Mouse (Mus musculus) MEL (cell line): ENCODE data around the gene Lpin1. TPM values are rescaled to one million over a fixed set of nuclear protein-coding genes. Genes with fewer than 3 reads are reported as not detected.

Source experiments
- DNase-seq: peaks from one replicate; pipeline ENCODE4 v3.0.0; 2011; ENCODE audit warnings: low read depth, low spot score
- H3K27ac ChIP-seq: 2 replicates; pipeline ENCODE4 v1.5.1; 2012; ENCODE audit warnings: low read depth, mild to moderate bottlenecking, control low read depth, low read length, moderate library complexity; ENCODE audit not compliant: control insufficient read depth
- H3K27me3 ChIP-seq, 2 experiments: fragments of 150-350 bp in 1 of 2; sonication (generic) in 1 of 2; 2 replicates each; pipeline ENCODE4 v1.6.1; 2012; ENCODE audit warnings: low read length in 2 of 2, mild to moderate bottlenecking in 2 of 2, improper control_type of control experiment in 1 of 2, moderate library complexity in 1 of 2; ENCODE audit not compliant: insufficient read depth in 2 of 2, control insufficient read depth in 1 of 2
- H3K36me3 ChIP-seq, 2 experiments: 2 replicates each; pipeline ENCODE4 v1.6.1; 2012 to 2014; ENCODE audit warnings: low read length in 2 of 2, improper control_type of control experiment in 1 of 2, inconsistent platforms in 1 of 2, mild to moderate bottlenecking in 1 of 2; ENCODE audit not compliant: insufficient read depth in 2 of 2, control insufficient read depth in 1 of 2
- H3K4me1 ChIP-seq, 2 experiments: fragments of 150-350 bp in 1 of 2; sonication (generic) in 1 of 2; 2 replicates each; pipeline ENCODE4 v1.6.1; 2012; ENCODE audit warnings: low read length in 2 of 2, improper control_type of control experiment in 1 of 2, mild to moderate bottlenecking in 1 of 2; ENCODE audit not compliant: insufficient read depth in 2 of 2, control insufficient read depth in 1 of 2
- H3K4me3 ChIP-seq, 2 experiments: fragments of 150-350 bp in 1 of 2; sonication (generic) in 1 of 2; 2 replicates each; pipeline ENCODE4 v1.5.1; 2012; ENCODE audit warnings: low read depth in 2 of 2, low read length in 2 of 2, mild to moderate bottlenecking in 2 of 2, moderate library complexity in 2 of 2, control low read depth in 1 of 2, improper control_type of control experiment in 1 of 2; ENCODE audit not compliant: control insufficient read depth in 1 of 2, insufficient read depth in 1 of 2
- H3K79me2 ChIP-seq: 2 replicates; pipeline ENCODE4 v1.6.1; 2012; ENCODE audit warnings: mild to moderate bottlenecking, low read length, moderate library complexity; ENCODE audit not compliant: control insufficient read depth, poor library complexity, insufficient read depth
- H3K9ac ChIP-seq: 2 replicates; pipeline ENCODE4 v1.6.1; 2012; ENCODE audit warnings: low read depth, mild to moderate bottlenecking, control low read depth, low read length, moderate library complexity; ENCODE audit not compliant: control insufficient read depth, poor library complexity, severe bottlenecking
- H3K9me3 ChIP-seq: fragments of 150-350 bp; sonication (generic); replicated peaks from 2 replicates; pipeline ENCODE4 v1.6.1; 2012; ENCODE audit warnings: mild to moderate bottlenecking, low read length, improper control_type of control experiment, moderate library complexity; ENCODE audit not compliant: insufficient read depth
- BHLHE40 ChIP-seq: IDR thresholded peaks from 2 replicates; pipeline ENCODE4 v1.6.1; 2012; ENCODE audit warnings: low read depth, mild to moderate bottlenecking, inconsistent platforms, low read length, improper control_type of control experiment, borderline replicate concordance
- CHD1 ChIP-seq: IDR thresholded peaks from 2 replicates; pipeline ENCODE4 v1.6.1; 2012; ENCODE audit warnings: low read depth, mild to moderate bottlenecking, inconsistent platforms, low read length, improper control_type of control experiment
- GABPA ChIP-seq: IDR thresholded peaks from 2 replicates; pipeline ENCODE4 v1.6.1; 2012; ENCODE audit warnings: low read depth, mild to moderate bottlenecking, inconsistent platforms, low read length, improper control_type of control experiment, moderate library complexity
- HCFC1 ChIP-seq: IDR thresholded peaks from 2 replicates; pipeline ENCODE4 v1.6.1; 2012; ENCODE audit warnings: low read depth, mild to moderate bottlenecking, inconsistent platforms, low read length, improper control_type of control experiment, moderate library complexity
- JUND ChIP-seq: IDR thresholded peaks from 2 replicates; pipeline ENCODE4 v1.6.1; 2011; ENCODE audit warnings: low read depth, mild to moderate bottlenecking, improper control_type of control experiment, low read length
- MAFK ChIP-seq: IDR thresholded peaks from 2 replicates; pipeline ENCODE4 v1.6.1; 2011; ENCODE audit warnings: low read depth, mild to moderate bottlenecking, low read length, improper control_type of control experiment, borderline replicate concordance
- MEF2A ChIP-seq: IDR thresholded peaks from 2 replicates; pipeline ENCODE4 v1.6.1; 2014; ENCODE audit warnings: low read depth, mild to moderate bottlenecking, inconsistent platforms, low read length, improper control_type of control experiment; ENCODE audit not compliant: poor library complexity, insufficient replicate concordance, severe bottlenecking; ENCODE audit errors: extremely low read depth
- MYB ChIP-seq: IDR thresholded peaks from 2 replicates; pipeline ENCODE4 v1.6.1; 2011; ENCODE audit warnings: mild to moderate bottlenecking, low read depth, low read length, improper control_type of control experiment
- NELFE ChIP-seq: IDR thresholded peaks from 2 replicates; pipeline ENCODE4 v1.6.1; 2011; ENCODE audit warnings: low read depth, low read length, improper control_type of control experiment
- POLR2A ChIP-seq, 2 experiments: IDR thresholded peaks; 2 replicates each; pipeline ENCODE4 v1.6.1; 2011 to 2012; ENCODE audit warnings: low read length in 2 of 2, mild to moderate bottlenecking in 2 of 2, control low read depth in 1 of 2, improper control_type of control experiment in 1 of 2, low read depth in 1 of 2, moderate library complexity in 1 of 2; ENCODE audit not compliant: control insufficient read depth in 1 of 2, insufficient read depth in 1 of 2, poor library complexity in 1 of 2
- RCOR1 ChIP-seq: IDR thresholded peaks from 2 replicates; pipeline ENCODE4 v1.6.1; 2012; ENCODE audit warnings: low read depth, mild to moderate bottlenecking, inconsistent platforms, low read length, improper control_type of control experiment
- SIN3A ChIP-seq: IDR thresholded peaks from 2 replicates; pipeline ENCODE4 v1.6.1; 2012; ENCODE audit warnings: low read length, improper control_type of control experiment, inconsistent platforms
- polyA plus RNA-seq, 2 experiments: library from polyadenylated mRNA; stranded (reverse) in 1 of 2; unstranded in 1 of 2; fragments of >175 nt in 1 of 2; fragments of >200 nt in 1 of 2; gene quantifications; 2 replicates each; pipeline versions ENCODE4 v1.2.1 to v1.2.4; 2012; ENCODE audit warnings: low replicate concordance in 2 of 2, low read depth in 1 of 2; ENCODE audit not compliant: insufficient read length in 2 of 2, insufficient read depth in 1 of 2, missing spikeins in 1 of 2
- total RNA-seq: library from RNA; depleted of rRNA; stranded (reverse); fragments of 300-350 nt; gene quantifications from 2 replicates; pipeline ENCODE4 v1.2.3, GENCODE M21; 2012

The Lpin1 gene
- total and polyA plus RNA-seq, 3 experiments: 1.2 to 3.9 TPM; not detected in 1

DNA sequence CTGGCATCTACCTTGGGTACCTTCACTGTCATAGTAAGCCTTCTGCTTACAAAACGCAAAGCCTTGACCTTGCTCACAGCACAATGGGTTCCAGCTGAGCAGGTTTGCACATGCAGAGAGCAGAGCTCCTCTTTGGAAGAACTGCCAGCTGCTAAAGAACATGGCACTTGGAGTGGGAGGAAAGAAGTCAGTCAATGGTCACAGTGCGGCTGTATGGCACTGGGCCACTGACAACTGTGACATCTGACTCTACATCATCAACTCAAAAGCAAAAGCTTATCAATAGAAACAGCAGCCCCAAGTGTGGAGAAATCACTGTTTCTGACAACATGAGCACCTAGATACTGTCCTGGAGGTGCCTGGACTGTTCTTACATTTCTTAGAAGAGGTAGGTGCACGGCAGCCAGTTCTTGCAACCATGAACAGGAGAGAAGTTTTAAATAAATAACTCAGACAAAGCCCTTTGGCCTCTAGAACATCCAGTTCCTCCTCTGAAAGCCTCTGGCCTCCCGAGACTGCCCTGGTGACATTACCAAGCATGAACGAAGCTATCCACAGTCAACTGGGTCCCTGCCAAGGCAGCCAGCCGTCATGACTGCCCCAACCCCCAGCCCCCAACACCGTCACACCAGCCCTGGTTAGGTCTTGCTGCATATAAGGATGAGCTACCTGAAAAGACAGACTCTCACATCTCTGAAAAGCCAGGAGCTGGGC is 19.5 kb upstream of the Lpin1 start:
- no peaks in the 10 kb centered on the region for H3K27me3 ChIP-seq
- H3K36me3 ChIP-seq: no peaks in the 10 kb centered on the region
- no peak overlapping the region for H3K27ac ChIP-seq
- no peaks in the 10 kb centered on the region for H3K9me3 ChIP-seq
- H3K79me2 ChIP-seq: no peaks in the 10 kb centered on the region
- no peak for DNase-seq
- H3K4me1 ChIP-seq: peaks cover 0 to 6% of the 10 kb centered on the region in 2 experiments; a peak in 1 of 4 replicates
- no peak overlapping the region for H3K9ac ChIP-seq
- TF ChIP-seq CHD1 (no peak), POLR2A (IDR thresholded peaks at IDR 0.05; ENCODE audit: control insufficient read depth in 1 of 2, insufficient read depth in 1 of 2, low read depth in 1 of 2, low read length in 2 of 2, poor library complexity in 1 of 2) (no peak), NELFE (no peak), SIN3A (no peak)
- TF ChIP-seq, all 39 proteins: peak for 0
- no peak overlapping the region for H3K4me3 ChIP-seq

GRCm38 (mm10) chr12:16620230-16620629 is 9.5 kb upstream of the Lpin1 start:
- Histone ChIP-seq H3K4me1 (no peaks in the 10 kb centered on the region), H3K27me3 (no peaks in the 10 kb centered on the region; a peak in 1 of 4 replicates), H3K79me2 (no peaks in the 10 kb centered on the region), H3K4me3 (no peak overlapping the region), H3K9me3 (no peaks in the 10 kb centered on the region), H3K9ac (no peak overlapping the region), H3K36me3 (no peaks in the 10 kb centered on the region), H3K27ac (no peak overlapping the region)
- no peak for DNase-seq
- TF ChIP-seq MEF2A (no peak), BHLHE40 (no peak)

GRCm38 (mm10) chr12:16619453-16619852 is 8.7 kb upstream of the Lpin1 start:
- DNase-seq: no peak
- Histone ChIP-seq H3K79me2 (no peaks in the 10 kb centered on the region), H3K27ac (no peak overlapping the region), H3K27me3 (peaks cover 0 to 2% of the 10 kb centered on the region in 2 experiments; a peak in 2 of 4 replicates), H3K4me3 (no peak overlapping the region), H3K9me3 (no peaks in the 10 kb centered on the region), H3K36me3 (no peaks in the 10 kb centered on the region), H3K4me1 (no peaks in the 10 kb centered on the region), H3K9ac (no peak overlapping the region)
- TF ChIP-seq RCOR1 (no peak), BHLHE40 (no peak), MYB (no peak), HCFC1 (no peak), JUND (no peak), MAFK (no peak), GABPA (no peak)
